Mouse (Mus musculus): ENCODE data around the gene Ugt1a6b. TPM values are rescaled to one million over a fixed set of nuclear protein-coding genes. Genes with fewer than 3 reads are reported as not detected.
A peak's percentile ranks its signal among the peaks of the same experiment; 100 is the strongest.
"Not testable (repeated sequence)": the region's sequence is repeated elsewhere in the genome, so short reads cannot be mapped to it uniquely, and the experiment has no call there.

The Ugt1a6b gene
- 0.08 and 0.32 TPM in 2 replicates for polyA plus RNA-seq (2015; fragmentation: Nextera tagmentation; extraction: Ambion mirVana)

DNA sequence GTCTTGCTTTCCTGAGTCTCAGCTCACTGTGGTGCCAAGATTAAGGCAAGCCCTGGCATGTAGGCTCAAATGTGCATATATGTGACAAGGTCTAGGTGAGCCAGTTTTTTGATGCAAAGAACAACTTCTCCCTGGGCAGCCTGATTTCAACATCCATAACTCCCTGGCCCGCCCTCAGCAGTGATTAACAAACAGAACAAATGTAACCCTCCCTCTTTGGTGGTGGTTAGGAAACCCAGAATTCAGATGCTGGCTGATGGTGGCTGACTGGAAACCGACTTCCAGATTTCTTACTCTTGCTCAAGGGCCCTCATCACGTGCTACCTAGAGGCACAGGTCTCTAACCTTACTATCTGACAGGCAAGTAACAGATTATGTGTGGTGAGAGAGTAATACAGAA is at the start of gene Ugt1a6b:
Gene Ugt1a6b, plus strand, starts transcription at position 234 of the 400 bp plus-strand sequence.
- not testable (repeated sequence) for H3K36me3 ChIP-seq; H3K4me2 ChIP-seq; H3K9me3 ChIP-seq; ATAC-seq (ENCODE audit: borderline replicate concordance, extremely low read depth, low FRiP score, low TSS enrichment); H3K27ac ChIP-seq; H3K4me3 ChIP-seq; H3K9ac ChIP-seq; H3K4me1 ChIP-seq; H3K27me3 ChIP-seq
- 37% methylated on average over 3 of the region's 3 CpGs for WGBS

DNA sequence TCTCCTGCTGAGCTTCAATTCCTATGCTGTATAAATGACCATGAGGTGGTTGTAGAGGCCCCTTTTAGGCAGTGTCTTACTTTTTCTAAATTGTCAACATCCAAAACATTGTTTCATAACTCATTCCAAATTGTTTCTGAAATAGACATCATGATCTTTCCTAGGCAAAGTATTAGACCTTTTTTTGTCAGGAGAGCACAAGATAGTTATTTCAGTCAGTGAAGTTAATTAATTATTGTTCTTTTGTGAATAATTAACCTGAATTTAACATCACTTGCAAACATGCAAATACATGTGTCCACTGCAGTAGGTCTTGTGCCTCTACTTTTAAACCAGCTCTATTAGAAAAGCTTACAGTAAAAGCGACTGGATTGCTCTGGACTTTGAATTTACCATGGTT is 48.0 kb upstream of the Ugt1a6b start, which contains the start of gene Ugt1a10:
Gene Ugt1a10, plus strand, starts transcription at position 301 of the 400 bp plus-strand sequence.
- WGBS, result 79% methylated on average over 1 of the region's 1 CpGs
- Histone ChIP-seq H3K27me3 (no peaks in the 10 kb centered on the region), H3K4me2 (no peak within 1 kb of the TSS), H3K4me1 (no peaks in the 10 kb centered on the region), H3K9ac (no peak within 1 kb of the TSS), H3K4me3 (no peak within 1 kb of the TSS), H3K27ac (no peak within 1 kb of the TSS), H3K36me3 (no peaks in the 10 kb centered on the region), H3K9me3 (no peaks in the 10 kb centered on the region)
- no peak for ATAC-seq (ENCODE audit: borderline replicate concordance, extremely low read depth, low FRiP score, low TSS enrichment)

DNA sequence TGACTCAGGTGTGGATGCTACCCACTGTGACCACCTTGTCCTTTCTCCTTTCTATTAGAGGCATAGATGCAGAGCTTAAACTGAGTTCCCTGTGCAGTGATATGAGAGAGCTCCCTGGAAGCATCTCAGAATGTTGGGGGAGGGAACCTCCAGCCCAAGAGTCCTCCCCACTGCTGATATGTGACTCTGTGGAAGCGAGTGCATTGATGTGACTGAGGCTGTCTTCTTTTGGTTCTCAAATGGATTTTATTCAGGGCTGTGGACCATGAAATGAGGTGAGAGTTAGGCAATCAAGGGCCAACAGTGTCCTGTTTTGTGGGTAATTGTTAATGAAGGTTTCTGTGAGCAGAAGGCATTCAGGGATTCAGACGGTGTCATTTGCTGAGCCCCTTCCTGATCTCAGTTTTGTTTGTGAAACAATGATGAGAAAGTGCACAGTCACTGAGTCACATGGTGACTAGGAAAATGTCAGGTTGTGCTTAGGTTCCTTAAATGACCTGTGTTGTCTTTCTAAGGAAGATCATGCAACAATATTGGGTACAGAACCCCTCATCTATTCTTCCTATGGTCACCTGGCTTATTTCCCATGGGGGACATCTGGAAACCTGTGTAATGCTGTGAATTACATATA is 36.5 kb upstream of the Ugt1a6b start:
- WGBS, result 76% methylated on average over 1 of the region's 2 CpGs
- H3K27me3 ChIP-seq, H3K4me2 ChIP-seq: not testable (repeated sequence)

DNA sequence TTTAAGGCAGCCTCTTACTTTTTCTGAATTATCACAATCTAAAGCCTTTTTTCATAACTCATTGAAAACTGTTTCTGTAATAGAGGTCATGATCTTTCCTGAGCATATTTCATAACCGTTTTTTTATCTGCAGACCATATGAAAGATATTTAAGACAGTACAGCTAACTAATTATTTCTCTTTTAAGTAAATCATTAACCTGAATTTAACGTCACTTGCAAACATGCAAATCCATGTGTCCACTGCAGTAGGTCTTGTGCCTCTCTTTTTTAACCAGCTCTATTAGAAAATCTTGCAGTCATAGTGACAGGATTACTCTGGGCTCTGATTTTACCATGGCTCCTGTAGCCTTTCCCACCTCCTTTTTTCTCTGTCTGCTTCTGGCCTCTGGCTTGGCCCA is 32.6 kb upstream of the Ugt1a6b start, which contains the start of gene Ugt1a9:
Gene Ugt1a9, plus strand, starts transcription at position 306 of the 400 bp plus-strand sequence.
- Histone ChIP-seq H3K4me3 (no peak within 1 kb of the TSS), H3K27me3 (no peaks in the 10 kb centered on the region), H3K9ac (no peak within 1 kb of the TSS), H3K36me3 (no peaks in the 10 kb centered on the region), H3K4me2 (no peak within 1 kb of the TSS), H3K4me1 (no peaks in the 10 kb centered on the region), H3K27ac (no peak within 1 kb of the TSS), H3K9me3 (no peaks in the 10 kb centered on the region)
- WGBS, result 26% methylated on average over 2 of the region's 2 CpGs
- no peak for ATAC-seq (ENCODE audit: borderline replicate concordance, extremely low read depth, low FRiP score, low TSS enrichment)

More for the DNA sequence above, 36.5 kb upstream of the Ugt1a6b start:
- not testable (repeated sequence) for ATAC-seq (ENCODE audit: borderline replicate concordance, extremely low read depth, low FRiP score, low TSS enrichment); H3K4me1 ChIP-seq; H3K9me3 ChIP-seq; H3K9ac ChIP-seq; H3K4me3 ChIP-seq; H3K27ac ChIP-seq; H3K36me3 ChIP-seq

DNA sequence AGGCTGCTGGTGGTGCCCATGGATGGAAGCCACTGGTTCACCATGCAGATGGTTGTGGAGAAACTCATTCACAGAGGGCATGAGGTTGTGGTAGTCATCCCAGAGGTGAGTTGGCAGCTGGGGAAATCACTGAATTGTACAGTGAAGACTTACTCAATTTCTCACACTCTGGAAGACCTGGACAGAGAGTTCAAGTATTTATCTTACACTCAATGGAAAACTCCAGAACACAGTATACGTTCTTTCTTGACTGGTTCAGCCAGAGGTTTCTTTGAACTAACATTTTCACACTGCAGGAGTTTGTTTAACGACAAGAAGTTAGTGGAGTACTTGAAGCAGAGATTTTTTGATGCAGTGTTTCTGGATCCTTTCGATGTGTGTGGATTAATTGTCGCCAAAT is 32.1 kb upstream of the Ugt1a6b start:
- Histone ChIP-seq H3K27ac (no peak overlapping the region), H3K27me3 (no peaks in the 10 kb centered on the region), H3K9ac (no peak overlapping the region), H3K4me1 (no peaks in the 10 kb centered on the region), H3K36me3 (no peaks in the 10 kb centered on the region), H3K9me3 (no peaks in the 10 kb centered on the region), H3K4me2 (no peak overlapping the region), H3K4me3 (no peak overlapping the region)
- WGBS, result 55% methylated on average over 4 of the region's 4 CpGs
- ATAC-seq (ENCODE audit: borderline replicate concordance, extremely low read depth, low FRiP score, low TSS enrichment), result no peak

DNA sequence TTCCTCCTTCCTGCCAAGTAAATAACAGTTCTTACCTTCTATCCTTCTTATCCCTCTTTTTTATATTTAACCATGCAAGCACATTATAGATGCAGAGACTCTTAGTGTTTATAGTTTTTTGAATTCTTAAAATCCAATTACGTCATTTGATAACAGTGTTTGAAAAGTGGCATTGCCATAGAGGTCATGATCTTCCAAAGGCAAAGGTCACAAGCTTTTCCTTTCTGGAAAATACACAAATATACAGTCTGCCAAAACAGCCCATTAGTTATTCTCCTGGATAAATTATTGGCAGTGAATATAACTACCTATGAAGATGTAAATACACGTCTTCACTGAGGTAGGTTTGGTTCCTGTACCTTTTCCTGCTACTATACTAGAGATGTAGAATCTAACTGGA is 28.6 kb upstream of the Ugt1a6b start:
- no peaks in the 10 kb centered on the region for H3K27me3 ChIP-seq
- H3K4me2 ChIP-seq, result no peak overlapping the region
- no peak overlapping the region for H3K27ac ChIP-seq
- no peak for ATAC-seq (ENCODE audit: borderline replicate concordance, extremely low read depth, low FRiP score, low TSS enrichment)
- no peaks in the 10 kb centered on the region for H3K36me3 ChIP-seq
- H3K4me3 ChIP-seq, result no peak overlapping the region
- WGBS, result 70% methylated on average over 2 of the region's 2 CpGs
- H3K9me3 ChIP-seq, result no peaks in the 10 kb centered on the region
- no peak overlapping the region for H3K9ac ChIP-seq
- H3K4me1 ChIP-seq, result no peaks in the 10 kb centered on the region

DNA sequence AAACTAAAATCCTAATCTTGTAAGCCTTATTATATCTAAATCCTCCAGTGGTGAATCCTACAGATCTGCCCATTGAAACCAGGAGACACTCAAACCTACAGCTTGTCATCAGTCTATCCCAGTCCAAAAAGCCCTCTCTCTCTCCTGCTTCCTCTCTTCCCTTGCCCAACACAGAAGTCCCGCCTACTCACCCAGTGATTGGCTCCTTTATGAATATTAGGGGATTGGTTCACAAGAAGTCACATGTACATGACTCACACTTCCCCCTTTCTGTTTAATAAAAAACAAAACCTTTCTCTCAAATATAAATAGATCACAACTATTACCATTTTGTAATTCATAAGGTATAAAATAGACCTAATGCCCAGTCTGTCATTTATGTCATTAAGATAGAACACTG is 25.9 kb upstream of the Ugt1a6b start:
- ATAC-seq (ENCODE audit: borderline replicate concordance, extremely low read depth, low FRiP score, low TSS enrichment), result no peak
- H3K9ac ChIP-seq, result no peak overlapping the region
- no peak overlapping the region for H3K4me3 ChIP-seq
- no peak overlapping the region for H3K27ac ChIP-seq
- no peaks in the 10 kb centered on the region for H3K4me1 ChIP-seq
- no peak overlapping the region for H3K4me2 ChIP-seq
- WGBS, result 88% methylated on average over 1 of the region's 1 CpGs
- no peaks in the 10 kb centered on the region for H3K27me3 ChIP-seq
- no peaks in the 10 kb centered on the region for H3K36me3 ChIP-seq
- H3K9me3 ChIP-seq, result no peaks in the 10 kb centered on the region

DNA sequence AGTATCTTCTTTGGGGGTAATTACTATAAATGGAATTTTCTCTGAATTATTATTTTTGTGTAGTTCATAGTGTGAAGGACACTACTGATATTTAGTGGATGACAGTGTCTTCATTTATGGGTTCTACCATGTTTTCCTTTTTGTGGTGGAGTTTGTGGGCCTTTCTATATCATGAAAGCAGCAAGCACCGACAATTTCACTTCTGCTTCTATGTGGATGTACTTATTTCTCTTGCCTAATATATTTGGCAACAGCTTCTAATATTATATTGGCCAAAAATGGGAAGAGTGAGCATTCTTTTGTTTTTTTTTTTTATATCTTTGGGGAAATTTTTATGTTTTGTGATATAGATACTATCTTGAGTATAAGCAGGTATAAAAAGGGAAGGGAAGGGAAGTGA is 21.4 kb upstream of the Ugt1a6b start:
- Histone ChIP-seq H3K4me3 (no peak overlapping the region), H3K9ac (no peak overlapping the region), H3K27me3 (no peaks in the 10 kb centered on the region), H3K36me3 (no peaks in the 10 kb centered on the region), H3K4me2 (no peak overlapping the region), H3K9me3 (no peaks in the 10 kb centered on the region), H3K4me1 (no peaks in the 10 kb centered on the region), H3K27ac (no peak overlapping the region)
- no peak for ATAC-seq (ENCODE audit: borderline replicate concordance, extremely low read depth, low FRiP score, low TSS enrichment)
- WGBS, result 77% methylated on average over 1 of the region's 1 CpGs

DNA sequence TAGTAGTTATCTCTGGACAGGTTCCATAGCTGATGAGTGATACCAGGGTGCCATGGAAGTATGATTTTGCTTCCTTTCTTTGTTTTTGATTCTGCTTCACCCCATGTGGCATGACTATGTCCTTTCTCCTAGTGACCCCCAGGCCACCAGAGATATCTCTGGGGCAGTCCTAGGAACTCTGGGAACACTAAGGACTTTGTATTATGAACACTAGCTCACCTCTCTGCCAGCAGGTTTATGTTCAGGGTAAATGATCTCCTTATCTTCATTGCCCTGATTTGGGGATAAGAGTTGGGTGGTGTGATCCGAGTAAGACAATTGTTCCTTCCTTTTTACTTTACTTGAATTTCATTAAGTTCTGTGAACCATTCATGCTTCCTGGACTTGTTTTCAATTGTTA is 16.9 kb upstream of the Ugt1a6b start:
- no peaks in the 10 kb centered on the region for H3K27me3 ChIP-seq
- H3K36me3 ChIP-seq, result no peaks in the 10 kb centered on the region
- no peak overlapping the region for H3K27ac ChIP-seq
- no peaks in the 10 kb centered on the region for H3K9me3 ChIP-seq
- H3K9ac ChIP-seq, result no peak overlapping the region
- no peak overlapping the region for H3K4me3 ChIP-seq
- H3K4me1 ChIP-seq, result no peaks in the 10 kb centered on the region
- no peak overlapping the region for H3K4me2 ChIP-seq
- WGBS, result 62% methylated on average over 1 of the region's 1 CpGs
- no peak for ATAC-seq (ENCODE audit: borderline replicate concordance, extremely low read depth, low FRiP score, low TSS enrichment)

DNA sequence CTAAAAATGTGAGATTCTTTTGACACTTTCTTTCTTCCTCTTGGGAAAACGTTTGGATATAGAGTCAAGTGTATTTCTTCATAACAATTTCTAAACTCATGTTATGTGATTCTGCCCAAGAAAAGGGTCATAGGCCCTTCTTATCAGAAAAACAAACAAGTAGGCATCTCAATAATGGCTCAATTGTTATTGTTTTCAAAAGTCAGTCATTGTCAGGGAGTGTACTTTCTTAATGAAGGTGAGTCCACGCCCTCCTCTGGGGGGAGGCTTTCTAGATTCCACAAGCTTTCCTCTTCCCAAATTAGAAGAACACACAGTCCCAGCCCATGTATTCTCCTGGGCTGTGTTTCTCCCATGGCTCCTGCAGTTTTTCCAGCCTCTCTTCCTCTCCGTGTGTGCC is 15.5 kb upstream of the Ugt1a6b start, which contains the start of gene Ugt1a8:
Gene Ugt1a8, plus strand, starts transcription at position 301 of the 400 bp plus-strand sequence.
- Histone ChIP-seq H3K27ac (no peak within 1 kb of the TSS), H3K4me3 (no peak within 1 kb of the TSS), H3K9ac (no peak within 1 kb of the TSS), H3K36me3 (no peaks in the 10 kb centered on the region), H3K4me1 (no peaks in the 10 kb centered on the region), H3K27me3 (no peaks in the 10 kb centered on the region), H3K4me2 (no peak within 1 kb of the TSS), H3K9me3 (no peaks in the 10 kb centered on the region)
- 55% methylated on average over 3 of the region's 3 CpGs for WGBS
- ATAC-seq (ENCODE audit: borderline replicate concordance, extremely low read depth, low FRiP score, low TSS enrichment), result no peak

DNA sequence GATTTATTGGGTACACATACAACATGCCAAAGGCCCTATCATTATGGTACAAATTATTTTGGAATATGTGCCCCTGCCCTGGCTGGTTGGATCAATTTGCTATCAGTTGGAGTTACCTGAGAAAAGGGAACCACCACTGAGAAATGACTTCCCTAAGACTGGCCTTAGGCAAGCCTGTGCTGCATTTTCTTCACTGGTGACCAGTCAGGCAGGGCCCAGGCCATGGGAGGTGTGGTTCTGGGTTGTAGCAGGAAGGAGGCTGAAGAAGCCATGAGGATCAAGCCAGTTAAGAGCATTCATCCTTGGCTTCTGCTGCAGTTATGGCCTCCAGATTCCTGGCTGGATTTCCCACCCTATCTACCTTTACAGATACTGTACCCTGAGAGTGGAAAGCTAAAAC is 10.7 kb upstream of the Ugt1a6b start:
- H3K27ac ChIP-seq, result no peak overlapping the region
- no peak overlapping the region for H3K4me2 ChIP-seq
- H3K36me3 ChIP-seq, result no peaks in the 10 kb centered on the region
- H3K4me1 ChIP-seq, result peaks cover 5% of the 10 kb centered on the region
- no peaks in the 10 kb centered on the region for H3K27me3 ChIP-seq
- H3K9ac ChIP-seq, result no peak overlapping the region
- no peaks in the 10 kb centered on the region for H3K9me3 ChIP-seq
- no peak for ATAC-seq (ENCODE audit: borderline replicate concordance, extremely low read depth, low FRiP score, low TSS enrichment)
- H3K4me3 ChIP-seq, result no peak overlapping the region

DNA sequence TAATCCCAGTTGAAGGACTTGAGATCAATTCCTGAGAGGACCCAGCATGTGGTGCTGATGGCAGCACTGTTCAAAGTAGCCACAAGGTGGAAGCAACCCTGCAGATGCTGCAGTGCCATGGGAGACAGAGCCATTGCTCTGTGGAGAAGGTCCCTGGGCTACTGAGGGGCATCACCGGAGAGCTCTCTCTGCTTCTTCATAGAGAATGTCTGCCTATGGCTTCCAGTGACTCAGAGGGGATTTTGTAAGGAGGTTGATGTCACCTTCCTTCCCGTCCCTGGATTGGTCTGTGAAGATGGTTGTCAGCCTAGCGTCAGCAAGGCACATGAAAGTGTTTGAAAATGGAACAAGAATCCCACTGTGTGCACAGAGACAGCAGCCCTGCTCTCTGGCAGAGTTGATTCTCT is 8.8 kb upstream of the Ugt1a6b start:
- not testable (repeated sequence) for H3K4me3 ChIP-seq; H3K4me1 ChIP-seq; H3K27me3 ChIP-seq; H3K4me2 ChIP-seq; H3K9ac ChIP-seq; H3K36me3 ChIP-seq; H3K9me3 ChIP-seq; ATAC-seq (ENCODE audit: borderline replicate concordance, extremely low read depth, low FRiP score, low TSS enrichment)
- WGBS, result 63% methylated on average over 3 of the region's 3 CpGs
- peak overlapping the region; percentile 65 for H3K27ac ChIP-seq
